In genomic region chr1:118580174-118580702, GRCm38 (mm10) we compare ENCODE assay signal across 23 mouse cellular contexts.
"Had no signal": no experiment of that assay in that cellular context is flagged by ENCODE, and none has a peak within 500 bp of the region (broad histone marks: within the 10 kb centered on the region; RNA-seq: fewer than 3 reads in every experiment).

No protein-coding gene starts in this region.

- DNase-seq: gastrocnemius, adult 2 months; gastrocnemius, postnatal 10 days; gastrocnemius, postnatal 25 days; heart, adult 18-20 months; heart, postnatal 10 days; kidney, adult 11 months; kidney, adult 8-10 months; kidney, postnatal 10 days; kidney, postnatal 25 days; kidney, postnatal 4 days; liver; liver, embryonic 13.5 days had no signal

- H3K4me3 ChIP-seq: gastrocnemius, adult 2 months; heart, embryonic 10.5 days; heart, embryonic 12.5 days; hindbrain, embryonic 13.5 days; hindbrain, embryonic 15.5 days; layer of hippocampus, adult 2 months; left cerebral cortex, adult 2 months; limb, embryonic 10.5 days; limb, embryonic 12.5 days; liver, embryonic 13.5 days had no signal

- H3K27ac ChIP-seq: gastrocnemius, adult 2 months; heart, embryonic 10.5 days; hindbrain, embryonic 13.5 days; hindbrain, embryonic 15.5 days; hindbrain, postnatal 0 days; layer of hippocampus, adult 2 months; left cerebral cortex, adult 2 months; limb, embryonic 10.5 days; limb, embryonic 12.5 days; liver, embryonic 13.5 days had no signal

- H3K9ac ChIP-seq: heart, embryonic 12.5 days; hindbrain, embryonic 13.5 days; hindbrain, embryonic 15.5 days; limb, embryonic 12.5 days; liver, embryonic 13.5 days had no signal

- H3K9me3 ChIP-seq: heart, embryonic 10.5 days; heart, embryonic 12.5 days; hindbrain, embryonic 13.5 days; hindbrain, embryonic 15.5 days; limb, embryonic 10.5 days; limb, embryonic 12.5 days; liver, embryonic 13.5 days had no signal

- ATAC-seq: hindbrain, postnatal 0 days; intestine, embryonic 16.5 days had no signal

- H3K4me1 ChIP-seq: heart, embryonic 10.5 days; heart, embryonic 12.5 days; hindbrain, embryonic 13.5 days; hindbrain, embryonic 15.5 days; limb, embryonic 10.5 days; limb, embryonic 12.5 days; liver, embryonic 13.5 days had no signal

- H3K27me3 ChIP-seq: heart, embryonic 12.5 days; hindbrain, embryonic 13.5 days; hindbrain, embryonic 15.5 days; limb, embryonic 12.5 days; liver, embryonic 13.5 days had no signal

- H3K4me2 ChIP-seq: heart, embryonic 12.5 days; hindbrain, embryonic 13.5 days; hindbrain, embryonic 15.5 days; limb, embryonic 12.5 days; liver, embryonic 11.5 days; liver, embryonic 13.5 days had no signal
